Mouse (Mus musculus): ENCODE results near the gene Ralgps1.

Ralgps1 gene

DNA sequence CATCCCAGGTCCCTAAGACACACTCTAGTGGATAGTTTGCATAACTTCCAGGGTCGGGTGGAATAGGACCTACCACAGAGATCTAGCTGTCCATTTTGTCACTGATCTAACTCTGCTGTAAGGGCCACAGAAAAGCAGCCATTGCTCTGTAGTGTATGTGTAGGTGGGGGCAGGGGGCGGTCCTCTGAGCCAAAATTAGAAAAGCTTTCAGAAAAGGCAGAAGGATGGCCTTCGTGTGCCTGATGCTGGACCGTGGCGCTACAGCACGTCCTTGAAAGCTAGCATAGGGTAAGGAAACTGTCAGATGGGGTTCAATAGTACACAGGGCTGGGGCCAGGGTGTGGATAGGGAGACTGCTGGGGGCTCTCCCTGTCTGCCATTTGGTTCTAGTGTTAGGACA lies 126.4 kb downstream of the Ralgps1 start:
- no peak for DNase-seq (ENCODE audit: low read depth, low spot score)

- DNase-seq (ENCODE audit: low read depth, low spot score): no peak
These were observed 133.7 kb downstream of the Ralgps1 start for GRCm38 (mm10) chr2:33237581-33237980.

DNA sequence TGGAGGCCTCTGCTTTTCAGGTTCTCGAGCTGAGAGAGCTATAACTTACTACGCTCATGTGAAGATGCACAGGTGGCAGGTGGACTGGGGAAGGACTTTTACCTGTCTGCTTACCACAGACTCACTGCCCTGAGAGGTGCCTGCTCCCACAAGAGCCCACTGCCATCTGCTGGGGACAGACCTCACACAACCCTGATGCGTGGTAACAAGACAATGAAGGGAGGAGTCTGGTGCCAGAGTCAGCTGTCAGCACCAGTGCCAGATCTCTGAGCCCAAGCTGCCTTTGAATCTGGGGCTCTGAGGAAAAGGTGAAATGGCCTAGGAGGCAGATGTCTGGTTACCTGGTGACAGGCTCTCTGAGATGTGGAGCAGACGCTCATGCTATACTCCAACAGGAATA lies 136.4 kb downstream of the Ralgps1 start:
- peak; percentile 91 for DNase-seq (ENCODE audit: low read depth, low spot score)

- peak; percentile 75 for DNase-seq (ENCODE audit: low read depth, low spot score)
These were observed 137.4 kb downstream of the Ralgps1 start for GRCm38 (mm10) chr2:33233856-33234255.

DNA sequence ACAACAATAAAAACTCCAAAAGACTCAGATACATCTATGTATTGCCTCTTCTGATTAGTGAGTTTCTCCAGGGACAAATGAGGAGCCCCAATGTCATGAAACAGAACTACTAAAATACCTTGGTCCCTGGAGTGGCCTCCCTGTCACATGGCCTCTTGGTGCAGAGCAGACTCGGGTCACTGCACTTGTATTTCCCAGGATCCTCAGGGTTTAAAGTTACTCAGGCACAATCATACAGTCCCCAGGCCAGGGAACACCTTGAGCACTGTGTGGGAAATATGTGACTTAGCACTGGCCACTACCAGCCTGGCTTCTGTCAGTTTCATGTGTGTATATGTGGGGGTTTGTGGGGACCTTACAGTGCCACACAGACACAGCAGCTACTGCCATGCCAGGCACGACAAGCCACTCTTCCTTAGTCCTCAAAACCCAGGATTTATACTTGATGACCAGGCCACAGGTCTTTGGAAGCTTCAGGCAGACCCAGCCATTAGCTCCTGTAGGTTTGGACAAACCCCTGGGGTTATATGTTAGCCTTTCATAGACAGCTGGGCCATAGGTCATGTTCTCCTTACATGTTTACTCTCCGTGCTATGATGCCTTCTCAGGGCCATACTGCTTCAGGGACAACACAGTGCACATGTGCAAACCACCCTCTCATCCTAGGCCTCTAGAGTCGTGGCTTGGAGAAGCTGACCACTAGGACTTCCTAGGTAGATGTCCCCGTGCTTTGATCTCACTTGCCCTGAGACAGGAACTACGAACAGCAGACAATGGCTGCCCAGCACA lies 138.3 kb downstream of the Ralgps1 start:
- DNase-seq (ENCODE audit: low read depth, low spot score): no peak

GRCm38 (mm10) chr2:33231788-33232187 lies 139.5 kb downstream of the Ralgps1 start:
- no peak for DNase-seq (ENCODE audit: low read depth, low spot score)

DNA sequence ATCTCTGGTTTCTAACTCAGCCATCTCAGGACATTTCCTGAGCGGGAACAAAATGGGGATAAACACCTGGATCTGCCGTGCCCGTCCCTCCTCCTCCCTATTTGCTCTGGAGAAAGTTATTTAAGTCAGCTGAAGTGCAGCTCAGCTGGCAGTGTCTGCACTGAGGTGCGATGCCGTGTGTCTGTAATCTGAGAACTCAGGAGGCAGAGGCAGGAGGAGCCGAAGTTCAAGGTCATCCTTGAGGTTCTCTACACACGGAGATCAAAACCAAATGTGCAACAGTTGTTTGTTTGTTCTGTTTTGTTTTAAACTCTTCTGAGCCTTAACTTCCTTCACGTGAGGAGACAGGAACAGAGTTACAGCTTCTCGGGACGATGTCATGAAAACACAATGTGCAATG lies 140.6 kb downstream of the Ralgps1 start:
- DNase-seq (ENCODE audit: low read depth, low spot score): no peak

DNA sequence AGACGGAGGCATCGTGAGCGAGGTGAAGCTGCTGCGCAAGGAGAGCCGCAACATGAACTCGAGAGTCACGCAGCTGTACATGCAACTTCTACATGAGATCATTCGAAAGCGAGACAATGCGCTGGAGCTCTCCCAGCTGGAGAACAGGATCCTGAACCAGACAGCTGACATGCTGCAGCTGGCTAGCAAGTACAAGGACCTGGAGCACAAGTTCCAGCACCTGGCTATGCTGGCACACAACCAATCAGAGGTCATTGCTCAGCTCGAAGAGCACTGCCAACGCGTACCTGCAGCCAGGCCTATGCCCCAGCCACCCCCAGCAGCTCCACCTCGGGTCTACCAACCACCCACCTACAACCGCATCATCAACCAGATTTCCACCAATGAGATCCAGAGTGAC lies 142.7 kb downstream of the Ralgps1 start:
- DNase-seq (ENCODE audit: low read depth, low spot score): peak; percentile 46

GRCm38 (mm10) chr2:33228077-33228476 lies 143.2 kb downstream of the Ralgps1 start:
- DNase-seq (ENCODE audit: low read depth, low spot score): no peak

DNA sequence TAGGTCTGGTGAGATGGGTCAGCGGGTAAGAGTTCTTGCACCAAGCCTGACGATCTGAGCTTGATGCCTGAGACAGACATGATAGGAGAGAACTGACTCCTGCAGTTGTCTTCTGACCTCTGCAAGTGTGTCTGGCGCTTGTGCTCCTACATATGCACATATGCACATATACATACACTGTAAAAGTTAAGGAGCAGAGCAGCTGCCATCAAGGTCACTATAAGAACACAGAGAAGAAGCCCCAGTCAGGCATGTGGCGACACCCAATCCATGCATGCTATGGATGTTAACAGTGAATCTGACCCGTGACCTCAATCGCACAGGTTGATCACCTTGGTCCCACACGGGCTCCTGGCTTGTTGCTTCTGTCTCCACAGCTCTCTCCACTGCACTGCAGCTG lies 145.4 kb downstream of the Ralgps1 start:
- DNase-seq (ENCODE audit: low read depth, low spot score): no peak

DNA sequence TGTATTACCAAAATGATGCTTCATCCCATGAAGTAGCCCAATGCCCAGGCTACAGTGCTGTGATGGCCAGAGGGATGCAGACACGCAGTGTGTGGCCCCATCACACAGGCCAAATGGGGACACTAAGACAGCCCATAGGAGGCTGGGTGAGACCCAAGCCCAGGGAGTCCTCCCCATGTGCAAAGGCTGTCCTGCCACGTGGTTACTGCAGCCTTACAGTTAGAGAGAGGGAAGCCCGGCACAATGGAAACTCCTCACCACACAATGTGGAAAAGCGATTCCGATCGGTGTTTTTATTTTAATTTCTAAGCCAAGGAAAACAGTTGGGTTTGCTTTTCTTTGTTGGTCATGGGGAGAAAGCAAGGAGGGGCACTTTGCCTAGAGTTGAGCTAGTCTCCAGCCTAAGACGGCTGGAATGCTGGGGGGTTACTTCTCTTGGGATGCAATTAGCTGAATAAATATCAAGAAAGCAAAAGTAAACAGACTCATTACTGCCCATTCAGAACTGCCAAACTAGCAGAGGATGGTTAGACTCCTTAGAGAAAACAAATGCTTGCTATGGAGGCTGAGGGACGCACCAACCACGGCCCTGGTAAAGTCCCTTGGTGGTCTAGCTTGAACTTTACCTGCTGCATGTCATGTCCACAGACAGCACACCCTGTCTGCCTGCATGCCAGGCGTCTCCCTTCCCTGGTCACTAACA lies 147.5 kb downstream of the Ralgps1 start:
- no peak for DNase-seq (ENCODE audit: low read depth, low spot score)

DNA sequence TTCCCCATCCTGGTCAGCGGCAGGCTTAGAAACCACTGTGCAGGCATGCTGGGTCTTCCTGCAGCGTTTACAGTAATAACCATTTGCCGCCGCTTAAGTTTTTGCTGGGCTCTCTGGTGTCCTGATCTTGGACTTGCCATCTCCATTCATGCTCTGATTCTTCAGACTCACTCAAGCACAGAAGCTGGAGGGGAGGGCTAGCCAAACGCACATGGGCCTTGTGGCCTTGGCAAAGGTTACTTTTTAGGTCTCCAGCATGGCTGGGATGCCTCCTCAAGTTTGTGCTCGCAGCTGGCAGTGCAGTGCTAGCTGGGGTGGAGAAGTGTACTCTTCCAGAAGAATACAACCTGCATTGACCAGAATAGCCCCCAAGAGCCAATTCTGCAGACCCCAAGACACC lies 148.8 kb downstream of the Ralgps1 start:
- no peak for DNase-seq (ENCODE audit: low read depth, low spot score)

DNA sequence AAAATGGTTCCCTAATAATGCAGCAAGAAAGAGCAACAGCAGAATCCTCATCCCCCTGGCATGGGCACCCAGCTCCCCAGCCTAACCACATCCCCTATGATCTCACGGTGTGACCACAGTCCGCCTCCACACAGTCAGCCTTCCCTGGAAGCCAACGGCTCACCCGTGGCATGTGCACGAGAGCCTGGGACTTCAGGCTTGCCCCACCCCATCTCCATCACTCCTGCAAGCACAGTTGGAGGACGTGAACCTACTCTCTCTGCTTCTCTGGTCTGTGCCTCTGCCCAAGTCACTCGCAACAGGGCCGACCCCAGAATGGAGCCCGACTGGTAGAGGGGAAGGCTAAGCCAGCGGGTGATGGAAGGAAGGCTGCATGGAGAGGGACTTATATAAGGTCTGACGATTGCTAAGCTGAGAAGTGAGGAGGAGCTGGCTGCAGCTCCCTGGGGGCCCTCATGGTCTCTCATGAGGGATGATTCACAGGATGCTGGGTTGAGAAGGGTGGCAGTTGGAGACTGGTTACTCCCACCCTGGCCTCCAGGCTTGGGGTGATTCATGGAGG lies 149.9 kb downstream of the Ralgps1 start:
- DNase-seq (ENCODE audit: low read depth, low spot score): peak; percentile 82

- no peak for DNase-seq (ENCODE audit: low read depth, low spot score)
These were observed 150.5 kb downstream of the Ralgps1 start for GRCm38 (mm10) chr2:33220674-33221338.

DNA sequence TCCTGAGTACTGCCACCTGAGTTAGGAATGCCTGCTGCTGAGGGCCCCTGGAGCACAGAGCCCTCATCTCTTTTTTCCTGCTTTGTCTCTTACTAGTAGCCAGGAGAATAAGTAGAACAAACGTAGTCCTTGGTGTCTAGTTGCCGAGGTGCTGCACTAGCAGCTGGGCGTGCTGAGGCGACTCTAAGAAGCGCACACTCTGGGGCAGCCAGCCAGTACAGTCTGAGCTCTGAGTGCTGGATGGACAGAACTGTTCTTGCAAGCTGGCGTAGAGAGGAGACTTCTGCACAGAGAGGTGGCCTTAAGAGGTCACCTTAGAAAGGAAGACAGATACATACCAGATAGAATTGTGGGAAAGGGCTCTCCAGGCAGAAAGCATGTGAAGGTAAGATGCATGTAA lies 151.0 kb downstream of the Ralgps1 start:
- DNase-seq (ENCODE audit: low read depth, low spot score): peak; percentile 72

DNA sequence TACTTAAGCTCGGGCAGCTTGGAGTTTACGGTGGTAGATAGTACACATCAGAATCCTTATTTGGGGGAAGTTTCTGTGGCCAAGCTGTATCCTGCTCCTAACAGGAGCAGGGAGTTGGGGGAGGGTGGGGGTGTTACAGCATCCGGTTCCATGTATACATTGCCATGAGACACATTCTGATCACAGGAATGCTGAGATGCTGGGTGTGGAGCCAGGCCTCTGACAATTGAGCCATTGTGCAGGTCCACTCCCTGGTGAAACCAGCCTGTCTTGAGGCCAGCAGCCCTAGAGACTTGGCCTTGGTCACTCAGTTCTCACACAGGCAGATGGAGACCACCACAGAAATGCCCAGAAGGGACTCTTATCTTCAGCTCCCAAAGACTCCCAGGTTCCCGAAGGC lies 151.6 kb downstream of the Ralgps1 start:
- peak; percentile 32 for DNase-seq (ENCODE audit: low read depth, low spot score)

DNA sequence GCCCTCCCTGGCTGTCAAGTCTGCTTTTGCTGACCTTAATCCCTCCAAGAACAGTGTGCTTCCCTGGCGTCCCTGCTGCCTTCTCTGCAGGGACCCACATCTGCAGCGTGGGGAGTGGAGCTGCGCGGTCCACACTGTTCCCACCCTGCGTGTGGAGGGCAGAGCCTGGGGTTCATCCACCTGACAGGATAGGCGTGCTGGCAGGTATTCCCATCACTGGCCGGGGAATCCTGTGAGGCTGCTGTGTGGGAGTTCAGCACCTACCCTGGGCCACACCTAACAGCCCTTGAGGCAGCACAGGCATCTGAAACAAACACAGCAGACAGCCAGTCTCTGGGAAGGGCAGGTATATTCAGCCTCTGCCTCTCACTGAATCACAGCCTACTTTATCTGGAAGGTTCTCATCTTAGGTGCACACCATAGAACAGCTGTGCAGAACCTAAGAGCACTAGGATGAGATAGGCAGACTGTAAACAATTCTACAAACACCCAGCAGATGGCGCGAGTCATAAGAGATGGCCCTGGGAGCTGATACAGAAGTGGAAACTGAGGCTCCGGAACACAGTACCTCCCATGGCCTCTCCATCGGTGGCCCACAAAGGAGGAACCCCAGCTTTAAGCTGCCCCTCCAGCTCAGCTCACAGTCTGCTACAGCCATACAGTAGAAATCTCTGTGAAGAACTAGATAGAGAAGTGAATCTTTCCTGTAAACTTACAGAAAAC lies 152.2 kb downstream of the Ralgps1 start:
- peak; percentile 74 for DNase-seq (ENCODE audit: low read depth, low spot score)

- DNase-seq (ENCODE audit: low read depth, low spot score): no peak
These were observed 153.9 kb downstream of the Ralgps1 start for GRCm38 (mm10) chr2:33217425-33217794.

DNA sequence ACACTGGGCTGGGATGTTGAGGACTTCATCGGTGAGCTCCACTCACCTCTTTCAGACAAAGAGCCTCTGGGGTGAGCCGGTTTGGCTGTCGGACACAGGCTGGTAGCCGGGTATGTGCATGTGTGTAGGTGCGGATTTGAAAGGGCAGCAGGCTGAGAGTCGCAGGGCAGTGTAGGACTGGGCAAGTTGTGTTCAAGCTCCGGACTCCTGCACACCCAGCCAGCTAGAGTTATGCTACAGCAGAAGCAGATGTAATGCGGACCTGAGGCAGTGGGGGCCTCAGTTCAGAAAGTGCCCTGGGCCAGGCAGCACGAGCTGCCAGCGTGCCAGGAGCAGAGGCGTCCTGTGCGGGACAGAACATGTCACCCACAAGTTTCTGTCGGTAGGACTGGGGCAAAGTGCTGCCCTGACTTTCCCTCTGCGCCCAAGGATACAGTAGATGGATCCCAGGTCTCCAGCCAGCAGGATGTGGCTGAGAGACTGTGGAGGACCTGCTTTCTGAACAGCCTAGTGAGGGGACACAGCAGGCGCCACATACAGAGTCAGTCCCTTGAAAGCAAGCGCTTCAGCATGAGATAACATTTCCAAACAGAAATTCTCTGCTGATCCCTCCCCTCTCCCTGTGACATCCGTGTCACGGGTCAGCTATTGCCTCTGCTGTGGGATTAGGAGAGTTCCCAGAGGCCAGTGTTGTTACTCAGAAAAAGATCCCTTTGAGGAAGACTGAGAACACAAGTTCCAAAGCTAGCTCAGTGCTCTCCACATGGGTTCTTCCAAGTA lies 154.5 kb downstream of the Ralgps1 start:
- DNase-seq (ENCODE audit: low read depth, low spot score): no peak

- peak; percentile 91 for DNase-seq (ENCODE audit: low read depth, low spot score)
These were observed 155.4 kb downstream of the Ralgps1 start, which contains the start of gene Angptl2 for GRCm38 (mm10) chr2:33215700-33216509. Angptl2 (plus strand) TSS chr2:33216069.

All from brain, adult 2 months (tissue).